Mouse (Mus musculus): ENCODE results near the gene Desi1. TPM values are rescaled to one million over a fixed set of nuclear protein-coding genes. Genes with fewer than 3 reads are reported as not detected.

Desi1 gene
- 19.5 and 21.7 TPM in 2 replicates for polyA plus RNA-seq (2012; rRNA removed)

DNA sequence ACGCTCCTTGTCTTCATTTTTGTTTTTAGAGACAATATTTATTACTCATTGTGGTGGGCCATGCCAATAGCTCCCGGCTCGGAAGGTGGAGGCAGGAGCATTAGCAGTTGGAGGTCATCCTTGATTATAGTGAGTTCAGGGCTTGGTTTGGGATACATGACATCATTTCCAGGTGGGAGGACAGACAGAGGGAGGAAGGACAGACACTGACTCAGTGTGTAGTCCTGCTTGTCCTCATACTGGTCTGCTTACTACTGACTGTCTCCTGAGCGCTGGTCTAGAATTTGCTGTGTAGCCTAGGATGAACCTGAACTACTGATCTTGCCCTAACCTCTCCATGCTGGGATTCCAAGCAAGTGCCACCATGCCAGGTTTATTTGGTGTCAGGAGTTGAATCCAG, at the start of gene Desi1:
TSS of gene Desi1 (minus strand) at position 101 of the 400 bp plus-strand sequence.
- no peak for DNase-seq (ENCODE audit: low spot score)

DNA sequence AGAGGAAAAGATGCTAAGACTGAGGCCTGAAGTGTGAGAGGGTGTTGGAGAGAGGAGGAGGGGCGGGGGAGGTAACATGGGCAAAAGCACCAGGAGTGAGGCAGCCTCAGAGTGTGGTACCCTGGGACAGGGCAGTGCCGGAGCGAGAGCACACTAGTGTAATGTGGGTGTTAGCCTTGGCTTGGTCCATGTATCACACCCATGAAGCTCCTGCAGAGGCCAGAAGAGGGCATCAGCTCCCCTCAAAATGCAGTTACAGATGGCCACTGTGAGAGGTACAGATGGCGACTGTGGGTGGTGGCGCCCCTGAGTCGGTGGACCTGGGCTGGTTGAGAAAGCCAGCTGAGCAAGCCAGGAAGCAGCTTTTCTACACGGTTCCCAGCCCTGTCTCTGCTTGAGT, 47.5 kb upstream of the Desi1 start:
- no peak for DNase-seq (ENCODE audit: low spot score)

DNA sequence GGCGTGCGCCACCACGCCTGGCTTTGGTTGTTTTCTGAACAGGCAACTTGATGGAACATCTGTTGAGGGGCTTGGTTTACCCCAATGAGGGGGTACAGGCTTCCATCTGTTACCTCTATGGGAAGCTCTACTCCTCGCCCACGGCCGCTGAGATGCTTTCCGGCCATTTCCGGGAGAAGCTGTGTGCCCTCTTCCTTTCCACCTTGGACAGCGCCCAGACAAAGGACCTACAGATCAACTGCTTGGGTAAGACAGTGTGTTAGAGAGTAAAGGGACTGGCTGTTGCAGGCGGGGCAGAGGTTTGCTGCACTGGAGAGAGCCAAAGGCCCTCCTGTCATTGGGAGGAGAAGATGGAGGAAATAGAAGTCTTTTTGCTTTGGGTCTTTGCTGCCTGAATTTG, 46.2 kb upstream of the Desi1 start:
- no peak for DNase-seq (ENCODE audit: low spot score)

DNA sequence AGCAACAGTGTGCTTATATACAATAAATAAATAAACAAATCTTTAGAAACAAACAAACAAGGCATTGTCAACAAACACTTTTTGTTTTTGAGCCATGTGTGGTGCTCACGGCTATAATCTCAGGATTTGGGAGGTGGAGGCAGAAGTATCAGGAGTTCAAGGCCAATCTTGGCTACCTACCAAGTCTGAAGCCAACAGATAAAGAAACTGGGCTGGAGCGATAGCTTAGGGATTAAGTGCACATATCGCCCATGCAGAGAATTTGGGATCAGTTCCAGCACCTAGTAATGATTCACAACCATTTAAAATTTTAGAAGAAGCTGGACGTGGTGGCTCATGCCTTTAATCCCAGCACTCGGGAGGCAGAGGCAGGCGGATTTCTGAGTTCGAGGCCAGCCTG, 39.8 kb upstream of the Desi1 start:
- DNase-seq (ENCODE audit: low spot score), result no peak

DNA sequence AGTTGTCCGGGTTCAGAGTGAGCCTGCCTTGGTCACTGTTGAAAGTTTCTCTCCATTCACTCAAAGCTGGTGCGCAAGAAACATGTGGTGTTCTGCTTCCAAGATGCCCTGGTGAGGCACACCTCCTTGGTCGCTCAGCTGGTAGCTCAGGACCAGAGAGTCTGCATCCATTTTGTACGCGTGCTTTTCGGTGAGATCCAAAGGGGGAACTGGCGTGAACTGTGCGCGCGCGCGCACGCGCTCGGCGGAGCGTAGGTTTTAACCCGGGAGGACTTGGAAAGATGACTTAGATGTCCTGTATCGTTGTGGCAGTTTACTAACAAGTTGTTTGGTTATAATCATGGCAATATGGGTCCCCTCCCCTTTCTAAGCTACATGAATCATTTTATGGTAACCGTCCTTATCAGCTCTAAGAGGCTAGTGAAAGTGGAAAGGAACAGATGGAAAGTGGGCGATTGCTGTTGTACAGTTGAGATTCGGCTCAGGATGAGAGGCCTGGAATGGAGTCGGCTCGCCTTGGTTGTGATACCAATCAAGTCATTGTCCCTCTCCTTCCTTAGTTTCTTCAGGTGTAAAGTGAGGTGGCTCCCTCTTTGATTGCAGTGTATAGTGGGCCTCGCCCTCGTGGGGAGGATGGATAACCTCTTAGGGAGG, 38.3 kb upstream of the Desi1 start:
- DNase-seq (ENCODE audit: low spot score), result no peak

DNA sequence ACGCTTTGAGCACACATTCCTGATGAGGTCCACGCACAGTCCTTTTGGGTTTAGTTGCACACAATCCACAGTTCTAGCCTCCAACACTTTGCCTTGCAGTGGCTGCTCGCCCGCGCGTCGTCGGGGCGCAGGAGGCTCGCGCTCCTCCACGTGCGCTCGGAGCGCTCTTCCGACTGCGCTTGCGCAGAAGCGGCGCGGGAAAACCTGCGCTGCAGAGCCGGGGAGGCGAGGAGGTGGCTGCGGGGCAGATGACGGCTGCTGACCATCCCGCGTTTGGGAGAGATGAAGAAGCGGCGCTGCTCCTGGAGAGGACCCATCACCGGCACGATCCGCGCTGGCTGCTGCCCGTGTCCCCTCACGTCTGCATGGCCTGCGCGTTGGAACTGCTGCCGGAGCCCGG, 36.2 kb upstream of the Desi1 start, which contains the start of gene Mei1:
TSS of gene Mei1 (plus strand) at position 99 of the 400 bp plus-strand sequence.
- DNase-seq (ENCODE audit: low spot score), result no peak

DNA sequence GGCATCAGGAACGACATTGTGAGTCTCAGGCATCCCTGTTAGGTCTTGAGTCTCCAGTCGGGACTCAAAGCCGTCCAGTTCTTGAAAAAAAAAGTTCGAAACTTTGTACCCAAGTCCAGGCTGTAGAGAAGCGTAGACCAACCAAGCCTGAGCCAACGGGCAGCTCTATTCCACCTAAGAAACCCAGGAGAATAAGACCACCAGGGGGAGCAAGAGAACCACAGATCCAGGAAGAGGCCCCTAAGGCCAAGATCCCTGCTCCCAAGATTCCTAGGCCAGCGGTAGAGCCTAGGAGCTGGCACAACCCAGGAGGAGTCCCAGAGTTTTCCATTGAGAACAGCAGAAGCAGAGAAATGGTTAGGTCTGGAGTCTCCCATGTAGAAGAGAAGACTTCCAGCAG, 31.8 kb upstream of the Desi1 start:
- peak; percentile 25 for DNase-seq (ENCODE audit: low spot score)

DNA sequence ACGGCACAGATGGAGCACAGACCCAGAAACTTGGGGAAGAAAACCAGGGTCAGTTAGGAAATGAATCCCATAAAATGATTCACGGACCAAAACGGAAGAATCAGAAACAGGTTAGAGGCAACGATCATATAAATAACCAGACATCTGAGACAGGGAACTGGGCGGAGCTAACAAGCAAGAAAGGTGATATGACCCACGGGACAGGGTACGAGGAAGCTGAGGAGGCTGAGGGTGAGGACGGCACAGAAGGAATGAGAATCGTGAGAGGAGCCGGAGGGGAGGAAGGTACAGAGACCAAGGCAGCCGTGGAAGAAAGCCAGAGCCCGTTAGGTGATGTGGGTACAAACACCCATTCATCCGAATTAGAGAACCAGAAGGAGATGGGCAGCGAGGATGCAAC, 30.2 kb upstream of the Desi1 start:
- DNase-seq (ENCODE audit: low spot score), result no peak

DNA sequence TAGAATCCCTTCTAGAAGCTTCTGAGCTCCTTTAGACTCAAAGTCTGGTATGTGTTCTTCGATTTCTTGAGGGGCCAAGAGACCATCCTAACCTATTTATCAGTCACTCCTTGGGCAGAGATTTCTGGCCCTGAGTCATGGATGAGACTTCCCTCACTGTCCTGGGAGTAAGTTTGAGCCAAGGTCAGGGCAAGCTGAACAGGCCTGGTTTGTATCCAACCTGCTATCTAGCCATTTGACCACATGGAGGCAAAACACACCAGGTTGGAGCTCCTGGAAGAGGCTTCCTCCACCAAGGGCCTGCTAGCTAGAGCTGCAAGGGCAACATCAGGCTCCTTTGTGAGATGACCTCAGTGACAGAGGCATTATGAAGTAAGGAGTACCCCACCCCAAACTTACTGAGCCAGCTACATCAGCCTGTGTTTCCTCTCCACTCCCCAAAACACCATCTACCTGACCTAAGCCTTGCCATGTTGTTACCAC, 25.1 kb upstream of the Desi1 start, which contains the start of gene 4930407I10Rik:
TSS of gene 4930407I10Rik (plus strand) at position 433 of the 483 bp plus-strand sequence.
- DNase-seq (ENCODE audit: low spot score), result no peak

DNA sequence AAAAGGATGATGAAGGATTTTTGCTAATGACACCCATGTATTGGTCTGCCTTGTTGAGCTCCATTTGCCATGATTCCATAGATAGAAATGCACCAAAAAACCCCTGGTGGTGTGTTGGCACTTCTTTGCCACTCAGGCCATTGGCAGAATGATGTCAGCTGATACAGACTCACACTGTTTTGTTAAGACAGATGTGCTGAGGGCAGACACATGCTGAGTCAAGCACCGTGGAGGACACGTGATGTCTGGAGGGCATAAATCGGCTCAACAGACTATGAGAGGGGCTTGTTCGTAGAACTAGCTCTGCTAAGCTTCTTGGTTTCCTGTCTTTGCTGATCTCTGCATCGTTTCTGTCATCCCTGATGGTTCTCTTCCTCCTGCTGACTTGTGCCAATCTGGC, 18.9 kb upstream of the Desi1 start:
- no peak for DNase-seq (ENCODE audit: low spot score)

DNA sequence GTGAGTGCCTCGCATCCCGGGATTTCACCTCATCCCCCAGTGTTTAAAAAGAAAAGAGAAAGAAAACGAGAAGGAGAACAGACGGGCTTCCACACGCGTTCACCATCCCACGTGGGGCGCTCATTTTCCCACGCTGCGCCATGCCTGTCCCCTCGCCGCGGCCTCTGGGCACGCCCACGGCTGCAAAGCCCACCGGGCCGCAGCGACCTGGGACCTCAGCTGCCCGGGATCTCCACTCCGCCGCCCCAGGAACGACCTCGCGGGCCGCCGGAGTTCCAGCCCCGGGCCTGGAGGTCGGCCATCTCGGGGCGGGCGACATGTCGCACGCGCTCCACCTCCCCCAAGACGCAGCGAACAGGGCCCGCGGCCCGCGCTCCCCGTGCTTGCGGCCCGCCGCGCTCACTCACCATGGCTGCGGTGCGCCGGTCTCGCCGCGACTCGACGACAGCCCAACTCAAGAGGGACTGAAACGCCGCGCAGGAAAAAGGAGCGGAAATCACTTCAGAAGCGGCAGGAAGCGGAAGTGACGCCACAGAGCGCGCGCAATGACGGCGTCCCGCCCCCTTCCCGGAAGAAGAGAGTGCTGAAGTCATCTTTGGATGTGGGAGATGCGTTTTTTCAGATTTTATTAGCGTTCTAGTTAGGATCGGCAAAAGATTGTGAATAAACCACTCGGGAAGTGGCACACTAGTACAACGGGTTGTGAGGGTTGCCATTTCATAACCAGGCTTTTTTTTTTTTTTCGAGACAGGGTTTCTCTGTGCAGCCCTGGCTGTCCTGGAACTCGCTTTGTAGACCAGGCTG, 13.6 kb upstream of the Desi1 start, which contains the start of gene Snu13:
TSS of gene Snu13 (minus strand) at position 519 of the 804 bp plus-strand sequence.
- DNase-seq (ENCODE audit: low spot score), result peak; percentile 83

DNA sequence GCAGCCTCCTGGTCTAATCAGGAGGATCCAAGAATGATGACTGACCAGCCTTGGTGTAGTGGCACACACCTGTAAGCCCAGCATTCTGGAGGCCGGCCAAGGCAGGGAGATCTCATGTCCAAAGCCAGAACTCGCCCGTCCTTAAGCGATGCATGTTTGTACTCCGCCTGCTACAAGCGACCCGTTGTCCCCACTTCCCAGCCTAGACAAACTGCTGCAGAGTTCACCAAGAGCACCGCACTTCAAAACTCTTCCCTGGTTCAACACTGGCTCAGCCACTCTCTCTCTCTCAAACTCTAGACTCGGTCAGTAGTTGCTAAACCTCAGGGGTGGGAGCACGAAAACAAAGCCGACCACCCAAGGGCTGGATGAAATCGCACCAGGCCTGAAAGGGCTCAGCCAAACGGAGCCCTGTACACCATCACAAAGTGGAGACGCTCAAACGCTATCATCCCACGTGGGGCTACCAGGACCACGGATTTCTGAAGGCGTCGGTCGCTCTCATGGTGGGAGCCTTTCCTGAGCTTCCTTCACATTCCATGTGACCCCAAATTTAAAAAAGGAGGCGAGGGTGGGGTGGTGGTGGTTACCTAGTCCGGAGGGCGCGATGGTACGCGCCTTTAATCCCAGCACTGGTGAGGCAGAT, 12.7 kb upstream of the Desi1 start:
- DNase-seq (ENCODE audit: low spot score), result no peak

DNA sequence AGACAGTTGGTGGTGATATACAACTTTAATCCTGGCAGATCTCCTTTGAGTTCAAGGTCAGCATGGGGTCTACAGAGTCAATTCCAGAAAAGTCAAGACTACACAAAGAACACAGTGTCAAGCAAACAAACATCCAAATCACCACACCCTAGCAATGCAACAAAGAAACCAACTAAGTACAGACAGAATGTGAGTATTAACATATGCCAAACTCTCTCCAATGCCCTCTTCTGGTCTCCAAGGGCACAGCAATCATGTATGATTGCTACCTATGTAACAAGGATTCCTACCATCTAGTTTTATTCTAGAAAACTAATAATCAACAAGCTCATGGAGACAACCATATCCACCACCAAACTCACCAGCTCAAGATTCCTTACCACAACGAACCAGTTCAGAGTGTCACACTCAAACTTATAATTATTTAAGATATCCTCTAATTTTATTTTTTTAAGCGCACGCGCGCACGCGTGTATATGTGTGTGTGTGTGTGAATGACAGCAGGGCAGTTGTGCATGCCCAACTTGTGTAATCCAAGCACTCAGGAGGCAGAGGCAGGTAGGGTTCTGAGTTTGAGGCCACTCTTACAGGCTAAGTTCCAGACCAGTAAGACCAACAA, 10.6 kb upstream of the Desi1 start:
- DNase-seq (ENCODE audit: low spot score), result no peak

DNA sequence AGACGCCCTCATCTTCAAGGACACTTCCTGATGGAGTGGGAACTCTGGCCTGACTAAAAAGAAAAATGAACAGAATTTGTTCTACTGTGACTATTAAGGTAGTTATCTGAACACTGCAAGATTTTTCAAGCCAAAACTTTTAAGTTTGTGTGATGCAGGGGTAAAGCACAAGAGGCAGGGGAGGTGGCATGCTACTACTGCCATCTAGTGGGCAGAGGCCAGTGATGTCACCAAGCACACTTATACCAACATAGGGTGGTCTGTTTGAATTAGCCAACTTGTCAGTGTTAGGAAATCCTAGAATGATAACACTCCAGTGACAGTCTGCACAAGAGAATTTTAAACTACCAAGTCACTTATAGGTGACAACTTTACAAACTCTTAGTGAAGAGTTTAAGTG, 7.0 kb upstream of the Desi1 start:
- no peak for DNase-seq (ENCODE audit: low spot score)

DNA sequence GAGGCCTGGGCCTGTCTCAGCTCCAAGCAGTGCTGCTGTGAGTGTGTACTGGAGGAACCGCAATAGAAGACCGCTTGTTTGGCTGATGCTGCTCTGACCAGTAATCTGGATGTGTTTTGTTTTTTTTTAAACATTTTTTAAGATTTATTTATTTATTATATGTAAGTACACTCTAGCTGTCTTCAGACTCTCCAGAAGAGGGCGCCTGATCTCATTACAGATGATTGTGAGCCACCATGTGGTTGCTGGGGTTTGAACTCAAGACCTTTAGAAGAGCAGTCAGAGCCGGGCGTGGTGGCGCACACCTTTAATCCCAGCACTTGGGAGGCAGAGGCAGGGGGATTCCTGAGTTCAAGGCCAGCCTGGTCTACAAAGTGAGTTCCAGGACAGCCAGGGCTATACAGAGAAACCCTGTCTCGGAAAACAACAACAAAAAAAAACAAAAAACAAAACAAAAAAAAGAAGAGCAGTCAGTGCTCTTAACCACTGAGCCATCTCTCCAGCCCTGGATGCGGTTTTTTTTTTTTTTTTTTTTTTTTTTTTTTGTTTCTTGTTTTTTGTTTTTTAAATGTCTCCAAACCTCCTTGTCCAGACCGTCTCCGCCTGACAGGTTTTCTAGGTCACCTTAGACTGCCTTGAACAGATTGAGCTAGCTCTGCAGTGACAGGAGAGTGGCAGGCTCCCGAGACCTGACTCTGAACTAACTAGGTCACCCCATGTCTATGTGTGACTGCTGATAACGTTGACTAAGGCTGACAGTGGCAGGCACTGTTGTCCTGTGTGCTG, 2.4 kb upstream of the Desi1 start:
- DNase-seq (ENCODE audit: low spot score), result no peak

DNA sequence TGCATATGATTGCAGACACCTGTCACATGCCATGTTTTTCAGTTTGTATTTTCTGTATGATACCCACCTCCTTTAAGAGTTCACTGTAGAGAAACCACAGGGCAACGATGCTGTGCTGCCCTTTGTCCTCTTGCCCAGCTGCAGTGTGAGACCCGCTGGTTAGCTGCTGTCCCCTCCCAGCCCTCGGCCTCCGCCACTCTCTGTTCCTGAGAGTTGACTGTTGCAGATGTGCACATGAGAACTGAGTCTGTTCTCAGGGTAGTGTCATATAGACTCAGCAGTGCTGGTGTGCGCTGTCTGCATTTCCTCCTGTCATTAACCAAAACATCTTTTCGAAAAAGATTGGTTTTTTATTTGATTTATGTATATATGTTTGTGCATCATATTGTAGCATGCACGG, 1.3 kb downstream of the Desi1 start:
- DNase-seq (ENCODE audit: low spot score), result no peak

DNA sequence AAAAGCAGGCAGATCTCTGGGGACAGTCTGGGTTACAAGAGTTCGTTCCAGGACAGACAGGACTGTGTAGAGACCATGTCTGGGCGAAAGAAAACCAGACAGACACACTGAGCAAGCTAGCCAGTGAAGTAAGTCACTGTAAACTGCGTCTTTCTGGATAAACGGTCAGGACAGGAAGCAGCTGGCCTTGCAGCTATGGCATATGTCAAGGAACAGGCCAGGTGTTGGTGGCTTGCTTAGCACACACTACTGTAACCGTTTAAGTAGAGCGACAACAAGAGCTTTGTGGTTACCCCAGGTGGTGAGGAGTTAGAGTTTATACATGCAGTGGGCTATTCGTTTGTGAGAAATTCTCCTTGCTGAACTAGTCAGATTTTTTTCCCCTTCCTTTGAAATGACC, 5.9 kb downstream of the Desi1 start:
- DNase-seq (ENCODE audit: low spot score), result no peak

DNA sequence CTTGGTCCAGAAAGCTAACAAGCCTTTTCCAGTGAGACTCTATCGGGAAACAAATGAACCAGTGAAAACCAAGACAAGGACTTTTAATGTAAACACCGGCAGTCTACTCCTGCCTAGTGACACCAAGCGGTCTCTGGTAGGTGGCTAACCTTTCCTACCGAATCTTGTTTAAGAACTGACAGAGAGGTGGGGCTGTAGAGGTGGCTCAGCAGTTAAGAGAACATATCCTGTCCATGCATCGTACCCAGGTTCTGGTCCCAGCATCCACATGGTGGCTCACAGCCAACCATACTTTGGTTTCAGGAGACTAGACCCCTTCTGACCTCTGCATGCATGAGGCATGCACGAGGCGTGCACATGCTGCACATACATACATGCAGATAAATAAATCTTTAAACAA, 6.4 kb downstream of the Desi1 start:
- DNase-seq (ENCODE audit: low spot score), result no peak

DNA sequence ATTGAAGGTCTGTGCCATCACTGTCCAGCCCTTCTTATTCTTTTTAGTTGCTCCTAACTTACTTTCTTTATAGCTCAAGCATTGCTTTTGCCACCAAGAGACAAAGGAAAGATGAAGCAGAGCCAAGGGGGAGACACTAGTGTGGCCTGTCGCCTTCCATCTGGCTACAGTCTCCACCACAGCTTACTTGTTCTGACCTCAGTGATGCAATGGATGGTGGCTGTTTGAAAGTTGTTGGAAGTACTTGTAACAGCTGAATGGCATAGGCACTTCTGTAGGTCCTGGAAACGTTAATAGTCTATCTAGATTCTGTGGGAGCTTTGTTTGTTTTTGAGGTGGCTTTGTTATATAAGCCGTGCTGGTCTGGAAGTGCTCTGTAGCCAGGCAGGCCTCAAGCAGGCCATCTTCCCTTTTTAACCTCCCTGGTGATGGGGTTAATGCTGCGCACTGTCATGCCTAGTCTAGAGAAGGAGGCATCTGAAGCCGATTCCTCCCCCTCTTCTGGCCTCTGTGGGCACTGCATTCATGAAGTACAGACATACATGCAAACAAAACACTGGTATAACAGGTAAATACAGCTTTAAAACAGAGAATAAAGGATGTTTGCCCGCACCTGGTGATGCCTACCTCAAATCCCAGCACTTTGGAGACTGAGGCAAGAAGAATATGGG, 9.6 kb downstream of the Desi1 start:
- DNase-seq (ENCODE audit: low spot score), result no peak

DNA sequence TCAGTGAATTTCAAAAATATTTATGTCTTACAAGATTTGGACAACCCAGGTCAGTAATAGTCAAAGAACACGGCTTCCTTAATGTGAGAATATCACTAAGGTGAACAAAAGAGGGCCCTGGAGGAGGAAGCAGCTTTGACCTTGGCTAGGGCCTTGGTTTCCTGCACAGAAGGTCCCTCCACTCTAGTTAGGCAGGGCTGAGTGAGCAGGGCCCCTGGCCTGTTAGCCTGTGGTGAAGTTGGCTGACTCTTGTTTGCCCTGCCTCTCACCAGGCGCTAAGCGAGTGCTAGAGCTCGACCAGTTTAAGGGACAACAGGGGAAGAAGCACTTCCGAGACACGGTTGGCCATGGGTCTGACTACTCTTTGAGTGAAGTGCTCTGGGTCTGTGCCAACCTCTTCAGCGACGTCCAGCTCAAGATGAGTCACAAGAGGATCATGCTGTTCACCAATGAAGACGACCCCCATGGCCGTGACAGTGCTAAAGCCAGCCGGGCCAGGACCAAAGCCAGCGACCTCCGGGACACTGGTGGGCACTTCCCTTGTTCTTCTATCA, 11.1 kb downstream of the Desi1 start:
- no peak for DNase-seq (ENCODE audit: low spot score)
